Mouse (Mus musculus): ENCODE results near the gene Ptchd3.

DNA sequence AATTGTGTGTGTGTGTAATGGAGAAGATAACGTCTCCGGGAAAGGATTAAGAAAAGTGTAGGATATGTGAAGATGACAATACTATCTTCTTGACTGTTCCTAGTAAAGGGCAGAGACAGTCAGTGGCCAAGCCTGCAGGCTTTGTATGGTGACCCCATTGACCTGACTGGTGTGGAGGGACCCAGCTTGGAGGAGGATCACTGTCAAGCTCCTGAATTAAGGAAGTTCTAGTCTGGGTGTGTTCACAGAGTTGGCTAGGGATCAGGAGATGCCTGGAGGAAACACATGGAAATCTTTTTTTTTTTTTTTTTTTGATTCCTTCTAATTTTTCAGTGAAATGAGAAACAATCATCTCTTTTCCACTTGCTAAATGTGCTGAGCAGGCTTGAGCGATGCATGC is 35.9 kb upstream of the Ptchd3 start:
- no peak for TF ChIP-seq CTCF (IDR thresholded peaks at IDR 0.05; ENCODE audit: control insufficient read depth, insufficient read depth, low read length)
- TF ChIP-seq POLR2A (IDR thresholded peaks at IDR 0.05; ENCODE audit: borderline replicate concordance, control insufficient read depth, low read depth, low read length): no peak

All from bone marrow, adult 2 months (tissue).